Mouse (Mus musculus): ENCODE data around the gene Coq10b. TPM values are rescaled to one million over a fixed set of nuclear protein-coding genes. Genes with fewer than 3 reads are reported as not detected.

Gene Coq10b
- polyA plus RNA-seq, 1 experiment from 2014 or later, result 23.9 TPM

DNA sequence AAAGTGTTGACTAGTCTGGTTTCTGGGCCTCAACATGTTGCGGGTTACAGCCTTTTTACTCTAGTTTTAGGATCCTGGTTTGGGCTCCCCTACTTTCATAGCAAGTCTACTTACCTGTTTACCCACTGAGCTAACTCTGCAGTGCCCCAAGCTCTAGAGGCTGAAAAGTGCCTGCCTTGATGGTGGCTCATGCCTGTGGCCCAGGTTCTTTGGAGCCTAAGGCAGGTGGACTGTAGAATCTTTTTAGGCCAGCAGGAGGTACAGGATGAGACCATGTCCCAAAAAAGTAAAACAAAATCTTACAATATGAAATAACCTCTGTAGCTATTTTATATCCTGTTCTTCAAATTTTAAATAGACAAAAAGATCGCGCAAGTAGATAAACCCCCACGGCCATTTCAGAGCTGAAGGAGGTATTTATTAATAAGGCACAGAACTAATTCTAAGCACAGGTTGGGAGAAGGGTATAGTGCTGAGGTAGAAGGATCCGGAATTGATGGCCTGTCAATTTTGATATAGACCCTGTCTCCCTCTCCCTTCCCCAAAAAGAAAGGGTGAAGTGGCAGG is 37.0 kb downstream of the Coq10b start:
- no peak for TF ChIP-seq CTCF (IDR thresholded peaks at IDR 0.05; ENCODE audit: low read depth)
- Histone ChIP-seq H3K4me2 (ENCODE audit: low read length) (peak overlapping the region; percentile 82), H3K27me3 (ENCODE audit: insufficient read depth, low read length) (no peaks in the 10 kb centered on the region), H3K4me3 (replicated peaks; ENCODE audit: low read depth, low read length) (peak overlapping the region; percentile 92), H3K4me1 (replicated peaks; ENCODE audit: insufficient read depth, low read length) (0 out of 2 replicates have a peak, but pooled peaks cover 4% of the 10 kb centered on the region), H3K9ac (ENCODE audit: low read depth, low read length) (peak overlapping the region; percentile 87; the same call in 1 of the 2 replicates), H3K27ac (peak overlapping the region; percentile 47; the same call in 1 of the 2 replicates), H3K9me3 (replicated peaks; ENCODE audit: low read length) (no peaks in the 10 kb centered on the region), H3K36me3 (ENCODE audit: insufficient read depth, low read length) (no peaks in the 10 kb centered on the region)
- DNase-seq (ENCODE audit: low spot score), result no peak
- 85% methylated on average over 5 of the region's 5 CpGs for WGBS
- no peak for ATAC-seq (replicated peaks; ENCODE audit: low FRiP score, low read depth)

GRCm38 (mm10) chr1:55092056-55092455 is 39.5 kb downstream of the Coq10b start:
- 92% methylated on average over 2 of the region's 2 CpGs for WGBS
- H3K27me3 ChIP-seq (ENCODE audit: insufficient read depth, low read length), result no peaks in the 10 kb centered on the region
- H3K9ac ChIP-seq (ENCODE audit: low read depth, low read length), result no peak overlapping the region
- no peaks in the 10 kb centered on the region for H3K36me3 ChIP-seq (ENCODE audit: insufficient read depth, low read length)
- ATAC-seq (replicated peaks; ENCODE audit: low FRiP score, low read depth) (no peak), DNase-seq (ENCODE audit: low spot score) (no peak)
- H3K9me3 ChIP-seq (replicated peaks; ENCODE audit: low read length), result no peaks in the 10 kb centered on the region
- TF ChIP-seq CTCF (IDR thresholded peaks at IDR 0.05; ENCODE audit: low read depth), result no peak
- H3K27ac ChIP-seq, result no peak overlapping the region
- H3K4me2 ChIP-seq (ENCODE audit: low read length), result no peak overlapping the region
- H3K4me3 ChIP-seq (replicated peaks; ENCODE audit: low read depth, low read length), result no peak overlapping the region
- H3K4me1 ChIP-seq (replicated peaks; ENCODE audit: insufficient read depth, low read length), result 0 out of 2 replicates have a peak, but pooled peaks cover 4% of the 10 kb centered on the region

GRCm38 (mm10) chr1:55092469-55092868 is 39.9 kb downstream of the Coq10b start:
- no peak overlapping the region for H3K27ac ChIP-seq
- no peak overlapping the region for H3K4me2 ChIP-seq (ENCODE audit: low read length)
- no peak for TF ChIP-seq CTCF (IDR thresholded peaks at IDR 0.05; ENCODE audit: low read depth)
- H3K4me1 ChIP-seq (replicated peaks; ENCODE audit: insufficient read depth, low read length), result 0 out of 2 replicates have a peak, but pooled peaks cover 4% of the 10 kb centered on the region
- H3K9me3 ChIP-seq (replicated peaks; ENCODE audit: low read length), result no peaks in the 10 kb centered on the region
- no peaks in the 10 kb centered on the region for H3K27me3 ChIP-seq (ENCODE audit: insufficient read depth, low read length)
- no peaks in the 10 kb centered on the region for H3K36me3 ChIP-seq (ENCODE audit: insufficient read depth, low read length)
- DNase-seq (ENCODE audit: low spot score) (no peak), ATAC-seq (replicated peaks; ENCODE audit: low FRiP score, low read depth) (no peak)
- no peak overlapping the region for H3K4me3 ChIP-seq (replicated peaks; ENCODE audit: low read depth, low read length)
- WGBS, result 88% methylated on average over 1 of the region's 1 CpGs
- no peak overlapping the region for H3K9ac ChIP-seq (ENCODE audit: low read depth, low read length)

GRCm38 (mm10) chr1:55106919-55107585 is 54.5 kb downstream of the Coq10b start:
- no peak for DNase-seq (ENCODE audit: low spot score)
- Histone ChIP-seq H3K36me3 (ENCODE audit: insufficient read depth, low read length) (no peaks in the 10 kb centered on the region), H3K9me3 (replicated peaks; ENCODE audit: low read length) (no peaks in the 10 kb centered on the region), H3K9ac (ENCODE audit: low read depth, low read length) (no peak overlapping the region), H3K27ac (no peak overlapping the region), H3K27me3 (ENCODE audit: insufficient read depth, low read length) (no peaks in the 10 kb centered on the region), H3K4me1 (replicated peaks; ENCODE audit: insufficient read depth, low read length) (no peaks in the 10 kb centered on the region), H3K4me3 (replicated peaks; ENCODE audit: low read depth, low read length) (no peak overlapping the region), H3K4me2 (ENCODE audit: low read length) (no peak overlapping the region)
- no peak for TF ChIP-seq CTCF (IDR thresholded peaks at IDR 0.05; ENCODE audit: low read depth)
- ATAC-seq (replicated peaks; ENCODE audit: low FRiP score, low read depth), result no peak
- WGBS, result 84% methylated on average over 9 of the region's 9 CpGs

- H3K36me3 ChIP-seq (ENCODE audit: insufficient read depth, low read length), result no peaks in the 10 kb centered on the region
- 83% methylated on average over 1 of the region's 1 CpGs for WGBS
- no peaks in the 10 kb centered on the region for H3K9me3 ChIP-seq (replicated peaks; ENCODE audit: low read length)
- no peak overlapping the region for H3K9ac ChIP-seq (ENCODE audit: low read depth, low read length)
- H3K4me2 ChIP-seq (ENCODE audit: low read length), result no peak overlapping the region
- no peak overlapping the region for H3K27ac ChIP-seq
- no peak for TF ChIP-seq CTCF (IDR thresholded peaks at IDR 0.05; ENCODE audit: low read depth)
- no peak for ATAC-seq (replicated peaks; ENCODE audit: low FRiP score, low read depth)
- no peaks in the 10 kb centered on the region for H3K4me1 ChIP-seq (replicated peaks; ENCODE audit: insufficient read depth, low read length)
- no peak overlapping the region for H3K4me3 ChIP-seq (replicated peaks; ENCODE audit: low read depth, low read length)
- no peaks in the 10 kb centered on the region for H3K27me3 ChIP-seq (ENCODE audit: insufficient read depth, low read length)
- DNase-seq (ENCODE audit: low spot score), result no peak
Observed at GRCm38 (mm10) chr1:55107644-55108043, 55.1 kb downstream of the Coq10b start.

DNA sequence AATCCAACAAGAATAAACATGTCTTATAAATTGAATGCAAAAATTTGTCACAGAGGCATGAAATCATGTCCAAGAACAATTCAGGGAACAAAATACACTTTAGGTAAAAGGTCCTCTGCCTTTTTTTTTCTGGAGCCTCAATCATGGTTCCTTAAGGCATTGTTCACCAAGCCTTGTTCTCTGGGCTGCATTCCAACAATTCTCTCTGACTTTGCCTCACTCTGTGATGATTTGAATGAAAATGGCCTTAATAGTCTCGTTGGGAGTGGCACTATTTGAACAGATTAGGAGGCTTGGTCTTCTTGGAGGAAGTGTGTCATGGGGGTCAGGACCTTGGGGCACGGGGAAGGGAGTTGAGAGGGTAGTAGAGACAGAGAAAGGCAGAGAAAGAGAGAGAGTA is 55.9 kb downstream of the Coq10b start:
- Histone ChIP-seq H3K4me3 (replicated peaks; ENCODE audit: low read depth, low read length) (no peak overlapping the region), H3K9me3 (replicated peaks; ENCODE audit: low read length) (no peaks in the 10 kb centered on the region), H3K36me3 (ENCODE audit: insufficient read depth, low read length) (no peaks in the 10 kb centered on the region), H3K4me1 (replicated peaks; ENCODE audit: insufficient read depth, low read length) (no peaks in the 10 kb centered on the region), H3K4me2 (ENCODE audit: low read length) (no peak overlapping the region), H3K9ac (ENCODE audit: low read depth, low read length) (no peak overlapping the region), H3K27me3 (ENCODE audit: insufficient read depth, low read length) (no peaks in the 10 kb centered on the region), H3K27ac (no peak overlapping the region)
- no peak for ATAC-seq (replicated peaks; ENCODE audit: low FRiP score, low read depth)
- DNase-seq (ENCODE audit: low spot score), result no peak
- 57% methylated on average over 2 of the region's 2 CpGs for WGBS
- no peak for TF ChIP-seq CTCF (IDR thresholded peaks at IDR 0.05; ENCODE audit: low read depth)
